Mouse (Mus musculus) liver, postnatal 0 days (tissue): ENCODE measurements around the gene Trip4. TPM values are rescaled to one million over a fixed set of nuclear protein-coding genes. Genes with fewer than 3 reads are reported as not detected.

Experiments
- ATAC-seq: fragments of 200-750 bp; cut with Nextera tagmentation; 2 replicates; pipeline ENCODE4 v1.8.0; 2017; ENCODE audit warnings: mild to moderate bottlenecking, moderate library complexity
- DNase-seq: peaks from one replicate; pipeline ENCODE4 v3.0.0-alpha.2; 2016
- H3K27ac ChIP-seq: fragments of 300-500 bp; sonication (generic); 2 replicates; pipeline ENCODE4 v1.5.1; 2014; ENCODE audit warnings: antibody characterized with exemption, moderate library complexity, mild to moderate bottlenecking, low read depth
- H3K27me3 ChIP-seq: fragments of 300-500 bp; sonication (generic); 2 replicates; pipeline ENCODE4 v1.6.1; 2014; ENCODE audit warnings: low read length, control low read depth, mixed read lengths; ENCODE audit not compliant: insufficient read depth
- H3K36me3 ChIP-seq: fragments of 300-500 bp; sonication (generic); replicated peaks from 2 replicates; pipeline ENCODE4 v1.6.1; 2014; ENCODE audit warnings: mild to moderate bottlenecking, control low read depth, low read length, moderate library complexity, mixed read lengths; ENCODE audit not compliant: insufficient read depth
- H3K4me1 ChIP-seq: fragments of 300-500 bp; sonication (generic); 2 replicates; pipeline ENCODE4 v1.6.1; 2014; ENCODE audit warnings: antibody characterized with exemption, mild to moderate bottlenecking, control low read depth; ENCODE audit not compliant: insufficient read depth
- H3K4me2 ChIP-seq: fragments of 300-500 bp; sonication (generic); 2 replicates; pipeline ENCODE4 v1.6.1; 2014; ENCODE audit warnings: low read depth, mild to moderate bottlenecking, low read length, moderate library complexity, mixed read lengths
- H3K4me3 ChIP-seq: fragments of 300-500 bp; sonication (generic); 2 replicates; pipeline ENCODE4 v1.5.1; 2014; ENCODE audit warnings: low read depth, low read length
- H3K9ac ChIP-seq: fragments of 300-500 bp; sonication (generic); replicated peaks from 2 replicates; pipeline ENCODE4 v1.6.1; 2014; ENCODE audit warnings: mild to moderate bottlenecking, moderate library complexity
- H3K9me3 ChIP-seq: fragments of 300-500 bp; sonication (generic); 2 replicates; pipeline ENCODE4 v1.6.1; 2016; ENCODE audit warnings: mild to moderate bottlenecking, control low read depth, low read length, mixed read lengths
- CTCF ChIP-seq: sonication (generic); IDR thresholded peaks from 2 replicates; pipeline ENCODE4 v1.5.1; 2016; ENCODE audit warnings: antibody characterized with exemption, low read depth
- EP300 ChIP-seq: IDR thresholded peaks from 2 replicates; pipeline ENCODE4 v1.6.1; 2016; ENCODE audit warnings: antibody characterized with exemption, low read depth, mild to moderate bottlenecking
- WGBS: fragments of 180-500 bp; shearing (Covaris S2); extraction: QIAGEN DNeasy Blood & Tissue Kit; methylation state at CpG from one replicate; pipeline ENCODE4 v1.1.7; 2014; ENCODE audit not compliant: insufficient replicate concordance; 5-methylcytosine and 5-hydroxymethylcytosine counted together
- polyA plus RNA-seq: library from polyadenylated mRNA; unstranded; fragments of >200 nt; fragmentation: Nextera tagmentation; extraction: Ambion mirVana; gene quantifications from 2 replicates; pipeline ENCODE4 v1.2.1, GENCODE M21; 2015

Gene Trip4
- polyA plus RNA-seq, result 6.8 and 8.7 TPM in 2 replicates

DNA sequence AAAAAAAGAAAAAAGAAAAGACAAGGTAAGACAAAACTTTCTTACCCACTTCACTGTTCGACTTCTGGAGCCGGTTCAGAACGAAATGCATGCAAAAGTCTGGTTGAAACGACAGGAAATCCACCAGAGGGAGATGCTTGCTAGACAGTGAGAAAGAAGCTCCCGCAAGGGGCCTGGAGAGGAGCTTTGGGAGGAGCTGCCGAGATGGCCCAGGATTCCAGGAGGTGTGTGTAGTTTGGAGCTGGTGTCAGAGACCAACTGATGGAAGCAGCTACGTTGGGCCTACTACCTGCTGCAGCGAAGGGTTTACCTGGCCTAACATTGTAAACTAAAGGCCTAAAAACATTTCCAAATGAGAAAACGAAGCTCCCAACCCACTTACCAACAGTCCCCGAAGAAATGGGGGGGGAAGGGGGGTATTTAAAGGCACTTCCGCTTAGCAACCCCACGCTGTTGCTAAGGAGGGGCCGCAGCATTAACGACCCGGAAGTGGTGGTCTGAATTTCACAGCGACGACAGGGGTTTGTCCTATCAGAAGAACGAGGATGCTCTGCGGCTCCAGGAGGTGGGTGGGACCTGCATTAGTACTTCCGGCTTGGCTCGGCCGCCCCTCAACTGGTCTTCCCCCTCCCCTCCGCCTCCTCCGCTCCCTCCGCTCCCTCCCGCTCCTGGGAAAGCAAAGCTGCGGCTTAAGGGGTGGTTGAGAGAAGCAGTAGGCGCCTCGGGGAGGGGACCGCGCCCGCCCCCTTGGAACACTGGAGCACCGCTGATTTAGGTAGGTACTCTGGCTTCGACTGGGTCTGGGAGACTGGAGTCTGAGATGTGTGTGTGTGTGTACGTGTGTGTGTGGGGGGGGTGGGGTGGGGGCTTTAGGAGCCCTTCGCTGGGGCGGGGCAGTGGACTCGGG lies at the start of gene Trip4, which contains the start of gene Csnk1g1:
TSS of gene Trip4 (minus strand) at position 401 of the 907 bp plus-strand sequence.
TSS of gene Csnk1g1 (plus strand) at position 531 of the 907 bp plus-strand sequence.
- Histone ChIP-seq H3K9ac (peak within 1 kb of the TSS; percentile 74), H3K27me3 (no peaks in the 10 kb centered on the region), H3K4me1 (peaks cover 12% of the 10 kb centered on the region), H3K4me2 (peak within 1 kb of the TSS; percentile 97), H3K4me3 (peak within 1 kb of the TSS; percentile 78), H3K36me3 (peaks cover 8% of the 10 kb centered on the region; the same call in 1 of the 2 replicates), H3K27ac (peak within 1 kb of the TSS; percentile 76), H3K9me3 (no peaks in the 10 kb centered on the region)
- peak; percentile 92 for DNase-seq
- under 1% methylated on average over 38 of the region's 38 CpGs for WGBS
- ATAC-seq, result peak; percentile 98
- TF ChIP-seq CTCF, result peak; percentile 58
- TF ChIP-seq EP300, result no peak; the same call in 1 of the 2 replicates

GRCm38 (mm10) chr9:65951082-65951587 lies 42.5 kb upstream of the Trip4 start:
- Histone ChIP-seq H3K4me3 (no peak overlapping the region), H3K9ac (no peak overlapping the region), H3K27me3 (no peaks in the 10 kb centered on the region), H3K9me3 (no peaks in the 10 kb centered on the region), H3K4me2 (no peak overlapping the region), H3K27ac (0 out of 2 replicates have a peak overlapping the region, but pooled peaks have one; percentile 7), H3K4me1 (no peaks in the 10 kb centered on the region), H3K36me3 (no peaks in the 10 kb centered on the region)
- DNase-seq, result peak; percentile 62
- TF ChIP-seq CTCF, result no peak
- no peak for TF ChIP-seq EP300
- 72% methylated on average over 3 of the region's 3 CpGs for WGBS
- peak; percentile 47; the same call in 1 of the 2 replicates for ATAC-seq

DNA sequence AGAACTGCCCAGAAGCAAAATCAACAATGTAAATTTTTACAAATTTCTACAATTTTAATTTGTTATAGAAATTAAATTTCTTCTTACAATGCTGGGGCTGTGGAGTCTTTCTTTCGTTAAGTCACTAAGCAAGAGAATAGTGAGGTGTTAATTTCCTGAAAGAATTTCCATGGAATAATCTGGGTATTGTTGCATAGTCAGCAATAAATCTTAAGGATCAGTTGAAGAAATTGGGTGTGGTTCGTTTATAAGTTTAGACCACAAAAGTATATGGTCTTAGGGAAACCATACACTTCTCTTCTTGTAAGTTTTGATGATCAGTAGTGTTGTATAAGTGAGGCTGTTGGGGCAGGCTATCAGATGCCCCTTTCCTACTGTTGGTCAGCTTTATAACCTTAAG lies 29.0 kb upstream of the Trip4 start:
- no peak for DNase-seq
- WGBS, result 78% methylated on average over 2 of the region's 2 CpGs

GRCm38 (mm10) chr9:65929826-65930225 lies 21.2 kb upstream of the Trip4 start:
- ATAC-seq (no peak), DNase-seq (no peak)
- Histone ChIP-seq H3K4me1 (no peaks in the 10 kb centered on the region), H3K4me2 (no peak overlapping the region), H3K4me3 (no peak overlapping the region), H3K9ac (no peak overlapping the region), H3K27me3 (no peaks in the 10 kb centered on the region), H3K27ac (no peak overlapping the region), H3K36me3 (no peaks in the 10 kb centered on the region), H3K9me3 (no peaks in the 10 kb centered on the region)
- no peak for TF ChIP-seq CTCF
- no peak for TF ChIP-seq EP300

More for the DNA sequence above, 29.0 kb upstream of the Trip4 start:
- TF ChIP-seq EP300 (no peak), CTCF (no peak)
- no peak overlapping the region for H3K9ac ChIP-seq
- no peaks in the 10 kb centered on the region for H3K9me3 ChIP-seq
- H3K4me2 ChIP-seq, result no peak overlapping the region
- no peaks in the 10 kb centered on the region for H3K36me3 ChIP-seq
- H3K4me3 ChIP-seq, result no peak overlapping the region
- ATAC-seq, result no peak
- no peaks in the 10 kb centered on the region for H3K27me3 ChIP-seq
- no peaks in the 10 kb centered on the region for H3K4me1 ChIP-seq
- no peak overlapping the region for H3K27ac ChIP-seq

DNA sequence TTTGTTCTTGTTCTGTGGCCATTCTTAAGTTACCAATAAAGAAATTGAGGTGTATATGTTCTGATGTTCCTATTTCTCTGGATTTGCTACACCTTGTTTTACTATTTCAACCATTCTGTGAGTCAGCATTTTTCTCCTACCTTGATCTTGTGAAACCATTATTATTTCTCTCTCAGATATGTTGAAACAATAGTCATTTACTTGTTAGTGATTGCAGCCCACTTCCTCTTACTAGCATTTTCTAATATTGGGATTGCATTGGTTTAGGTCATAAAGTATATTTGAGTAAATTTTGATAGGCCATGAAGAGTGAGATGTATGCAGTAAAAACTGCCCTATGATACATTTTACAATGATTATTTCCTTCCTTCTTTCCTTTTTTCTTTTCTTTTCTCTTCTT lies 19.9 kb upstream of the Trip4 start:
- Histone ChIP-seq H3K36me3 (no peaks in the 10 kb centered on the region), H3K27ac (no peak overlapping the region), H3K4me1 (no peaks in the 10 kb centered on the region), H3K27me3 (no peaks in the 10 kb centered on the region), H3K4me2 (no peak overlapping the region), H3K4me3 (no peak overlapping the region), H3K9ac (no peak overlapping the region), H3K9me3 (no peaks in the 10 kb centered on the region)
- ATAC-seq, result no peak
- TF ChIP-seq EP300 (no peak), CTCF (no peak)
- no peak for DNase-seq

DNA sequence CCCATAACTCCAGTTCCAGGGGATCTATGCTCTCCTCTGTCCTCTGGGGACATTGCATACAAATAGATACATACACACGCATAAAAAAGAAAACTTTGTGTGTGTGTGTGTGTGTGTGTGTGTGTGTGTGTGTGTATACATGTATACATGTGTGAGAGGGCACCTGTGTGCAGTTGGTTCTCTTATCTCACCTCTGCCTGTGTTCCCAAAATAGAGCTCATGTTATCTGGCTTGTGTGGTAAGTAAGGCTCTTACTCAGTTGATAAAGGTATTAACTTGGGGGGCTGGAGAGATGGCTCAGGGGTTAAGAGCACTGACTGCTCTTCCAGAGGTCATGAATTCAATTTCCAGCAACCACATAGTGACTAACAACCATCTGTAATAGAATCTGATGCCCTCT lies 8.4 kb upstream of the Trip4 start:
- Histone ChIP-seq H3K4me3 (no peak overlapping the region), H3K27me3 (no peaks in the 10 kb centered on the region), H3K4me2 (no peak overlapping the region), H3K9ac (no peak overlapping the region), H3K36me3 (no peaks in the 10 kb centered on the region), H3K27ac (no peak overlapping the region), H3K4me1 (peaks cover 4% of the 10 kb centered on the region), H3K9me3 (no peaks in the 10 kb centered on the region)
- ATAC-seq (no peak), DNase-seq (no peak)
- TF ChIP-seq CTCF (no peak), EP300 (no peak)
- 68% methylated on average over 1 of the region's 1 CpGs for whole genome bisulfite sequencing
